Mouse (Mus musculus) small intestine, adult 2 months (tissue): ENCODE measurements around the gene Hscb.

ENCODE experiments used
- CTCF ChIP-seq: fragments of 200-500 bp; IDR thresholded peaks from 2 replicates; pipeline ENCODE4 v1.5.1; 2012; ENCODE audit warnings: low read depth, mild to moderate bottlenecking, control low read depth, inconsistent platforms, low read length, moderate library complexity, mixed read lengths; ENCODE audit not compliant: insufficient replicate concordance, insufficient read length; ENCODE audit errors: extremely low read depth
- POLR2A ChIP-seq: fragments of 200-500 bp; IDR thresholded peaks from 2 replicates; pipeline ENCODE4 v1.6.1; 2012; ENCODE audit warnings: low read depth, mild to moderate bottlenecking, control low read depth, inconsistent platforms, low read length, moderate library complexity

GRCm38 (mm10) chr5:110860445-110860844 lies 20.9 kb upstream of the Hscb start:
- no peak for TF ChIP-seq CTCF
- no peak for TF ChIP-seq POLR2A
